Mouse (Mus musculus): ENCODE measurements at regions not wholly inside any gene's neighbourhood (a gene's known extent, or its start where the extent isn't known, plus 50 kb on each side); places are given as distances from the start of the nearest gene placed in this dataset.

GRCm38 (mm10) chr15:67229359-67229758, 728.6 kb upstream of the Lrrc6 start:
- H3ac ChIP-seq (ENCODE audit: control insufficient read depth, insufficient read length): no peak overlapping the region
- H3K79me2 ChIP-seq (ENCODE audit: control insufficient read depth, insufficient read depth): no peaks in the 10 kb centered on the region
- peak overlapping the region; percentile 12 for H3K4me2 ChIP-seq (ENCODE audit: low read depth)
- H3K4me3 ChIP-seq: no peak overlapping the region
- H3K36me3 ChIP-seq (ENCODE audit: control insufficient read depth, insufficient read depth): no peaks in the 10 kb centered on the region
- peak in 2 of 3 experiments; percentile 7 to 76 for TF ChIP-seq MYOG (IDR thresholded peaks at IDR 0.05; ENCODE audit: control insufficient read depth in 1 of 3, insufficient read depth in 1 of 3, insufficient read length in 2 of 3, low read depth in 2 of 3)
- no peak for TF ChIP-seq TCF3 (IDR thresholded peaks at IDR 0.05; ENCODE audit: insufficient read length, low read depth)
- TF ChIP-seq USF1 (IDR thresholded peaks at IDR 0.05; ENCODE audit: low read depth): no peak
- peak in 2 of 3 experiments; percentile 44 to 87 for TF ChIP-seq MYOD1 (IDR thresholded peaks at IDR 0.05; ENCODE audit: control insufficient read depth in 1 of 3, insufficient read length in 2 of 3, low read depth in 2 of 3)
- TF ChIP-seq CEBPB (IDR thresholded peaks at IDR 0.05; ENCODE audit: insufficient read depth, poor library complexity, severe bottlenecking): 0 out of 2 replicates have a peak, but pooled peaks have one; percentile 25
- no peaks in the 10 kb centered on the region for H3K27me3 ChIP-seq (ENCODE audit: control insufficient read depth, insufficient read depth, insufficient read length)

- Histone ChIP-seq H3K36me3 (ENCODE audit: control insufficient read depth, insufficient read depth) (no peaks in the 10 kb centered on the region), H3K4me3 (no peak overlapping the region), H3ac (ENCODE audit: control insufficient read depth, insufficient read length) (no peak overlapping the region), H3K27me3 (ENCODE audit: control insufficient read depth, insufficient read depth, insufficient read length) (no peaks in the 10 kb centered on the region), H3K79me2 (ENCODE audit: control insufficient read depth, insufficient read depth) (no peaks in the 10 kb centered on the region), H3K4me2 (ENCODE audit: low read depth) (peak overlapping the region; percentile 12)
- TF ChIP-seq POLR2AphosphoS2 (IDR thresholded peaks at IDR 0.05; ENCODE audit: insufficient read length, low read depth) (no peak), SRF (IDR thresholded peaks at IDR 0.05; ENCODE audit: control insufficient read depth, insufficient read length, low read depth) (no peak), USF1 (IDR thresholded peaks at IDR 0.05; ENCODE audit: low read depth) (no peak), CEBPB (IDR thresholded peaks at IDR 0.05; ENCODE audit: insufficient read depth, poor library complexity, severe bottlenecking) (no peak), E2F4 (IDR thresholded peaks at IDR 0.05; ENCODE audit: insufficient read depth) (no peak), MYOG (IDR thresholded peaks at IDR 0.05; ENCODE audit: control insufficient read depth in 1 of 3, insufficient read depth in 1 of 3, insufficient read length in 2 of 3, low read depth in 2 of 3) (no peak), POLR2A (IDR thresholded peaks at IDR 0.05; ENCODE audit: insufficient read length, low read depth) (no peak), REST (IDR thresholded peaks at IDR 0.05; ENCODE audit: insufficient read depth, insufficient read length) (no peak), MAX (IDR thresholded peaks at IDR 0.05; ENCODE audit: low read depth) (no peak), MYOD1 (IDR thresholded peaks at IDR 0.05; ENCODE audit: control insufficient read depth in 1 of 3, insufficient read length in 2 of 3, low read depth in 2 of 3) (no peak), TCF3 (IDR thresholded peaks at IDR 0.05; ENCODE audit: insufficient read length, low read depth) (no peak), TCF12 (IDR thresholded peaks at IDR 0.05; ENCODE audit: insufficient read depth, poor library complexity, severe bottlenecking) (no peak)
Measured at GRCm38 (mm10) chr15:67228633-67229032, 727.9 kb upstream of the Lrrc6 start.

GRCm38 (mm10) chr15:67227456-67228164, 726.9 kb upstream of the Lrrc6 start:
- no peaks in the 10 kb centered on the region for H3K27me3 ChIP-seq (ENCODE audit: control insufficient read depth, insufficient read depth, insufficient read length)
- peak overlapping the region; percentile 67 for H3K4me2 ChIP-seq (ENCODE audit: low read depth)
- H3K79me2 ChIP-seq (ENCODE audit: control insufficient read depth, insufficient read depth): no peaks in the 10 kb centered on the region
- TF ChIP-seq TCF3 (IDR thresholded peaks at IDR 0.05; ENCODE audit: insufficient read length, low read depth): peak; percentile 34
- peak; percentile 75 for TF ChIP-seq MAX (IDR thresholded peaks at IDR 0.05; ENCODE audit: low read depth)
- TF ChIP-seq REST (IDR thresholded peaks at IDR 0.05; ENCODE audit: insufficient read depth, insufficient read length): no peak
- peak; percentile 87 for TF ChIP-seq TCF12 (IDR thresholded peaks at IDR 0.05; ENCODE audit: insufficient read depth, poor library complexity, severe bottlenecking)
- no peak for TF ChIP-seq USF1 (IDR thresholded peaks at IDR 0.05; ENCODE audit: low read depth)
- TF ChIP-seq MYOG (IDR thresholded peaks at IDR 0.05; ENCODE audit: control insufficient read depth in 1 of 3, insufficient read depth in 1 of 3, insufficient read length in 2 of 3, low read depth in 2 of 3): peak in 2 of 3 experiments; percentile 57 to 89
- peak; percentile 97 to 99 (median 98) for TF ChIP-seq MYOD1 (IDR thresholded peaks at IDR 0.05; ENCODE audit: control insufficient read depth in 1 of 3, insufficient read length in 2 of 3, low read depth in 2 of 3)
- TF ChIP-seq CEBPB (IDR thresholded peaks at IDR 0.05; ENCODE audit: insufficient read depth, poor library complexity, severe bottlenecking): peak; percentile 47; the same call in 1 of the 2 replicates
- no peak for TF ChIP-seq POLR2A (IDR thresholded peaks at IDR 0.05; ENCODE audit: insufficient read length, low read depth)
- H3K36me3 ChIP-seq (ENCODE audit: control insufficient read depth, insufficient read depth): no peaks in the 10 kb centered on the region
- H3K4me3 ChIP-seq: no peak overlapping the region
- no peak overlapping the region for H3ac ChIP-seq (ENCODE audit: control insufficient read depth, insufficient read length)

DNA sequence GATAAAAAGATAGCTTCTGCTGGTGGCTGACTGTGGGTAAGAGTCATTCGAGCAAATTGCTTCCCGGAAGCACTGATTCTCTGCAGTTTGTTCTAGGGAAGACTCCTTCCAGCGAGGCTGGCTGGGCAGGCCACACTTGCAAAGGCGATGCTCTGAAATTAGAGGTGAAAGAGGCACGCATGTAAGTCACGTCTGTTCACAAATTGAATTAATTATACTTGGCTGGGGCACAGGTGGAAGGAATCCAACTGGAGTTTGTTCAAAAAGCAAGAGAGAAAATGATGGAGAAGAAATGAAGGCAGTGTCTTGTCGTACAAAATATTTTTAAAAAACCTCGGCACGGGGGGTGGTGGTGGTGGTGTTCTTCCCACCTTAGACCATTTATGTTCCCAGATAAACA, 726.2 kb upstream of the Lrrc6 start:
- peak overlapping the region; percentile 67 for H3K4me2 ChIP-seq (ENCODE audit: low read depth)
- no peaks in the 10 kb centered on the region for H3K27me3 ChIP-seq (ENCODE audit: control insufficient read depth, insufficient read depth, insufficient read length)
- H3K79me2 ChIP-seq (ENCODE audit: control insufficient read depth, insufficient read depth): no peaks in the 10 kb centered on the region
- no peaks in the 10 kb centered on the region for H3K36me3 ChIP-seq (ENCODE audit: control insufficient read depth, insufficient read depth)
- TF ChIP-seq TCF12 (IDR thresholded peaks at IDR 0.05; ENCODE audit: insufficient read depth, poor library complexity, severe bottlenecking): no peak
- TF ChIP-seq USF1 (IDR thresholded peaks at IDR 0.05; ENCODE audit: low read depth): no peak
- TF ChIP-seq POLR2AphosphoS2 (IDR thresholded peaks at IDR 0.05; ENCODE audit: insufficient read length, low read depth): no peak
- no peak for TF ChIP-seq POLR2A (IDR thresholded peaks at IDR 0.05; ENCODE audit: insufficient read length, low read depth)
- TF ChIP-seq TCF3 (IDR thresholded peaks at IDR 0.05; ENCODE audit: insufficient read length, low read depth): no peak
- TF ChIP-seq MYOD1 (IDR thresholded peaks at IDR 0.05; ENCODE audit: control insufficient read depth in 1 of 3, insufficient read length in 2 of 3, low read depth in 2 of 3): no peak
- no peak for TF ChIP-seq REST (IDR thresholded peaks at IDR 0.05; ENCODE audit: insufficient read depth, insufficient read length)
- no peak for TF ChIP-seq MAX (IDR thresholded peaks at IDR 0.05; ENCODE audit: low read depth)
- TF ChIP-seq CEBPB (IDR thresholded peaks at IDR 0.05; ENCODE audit: insufficient read depth, poor library complexity, severe bottlenecking): no peak
- TF ChIP-seq E2F4 (IDR thresholded peaks at IDR 0.05; ENCODE audit: insufficient read depth): no peak
- no peak for TF ChIP-seq SRF (IDR thresholded peaks at IDR 0.05; ENCODE audit: control insufficient read depth, insufficient read length, low read depth)
- no peak for TF ChIP-seq MYOG (IDR thresholded peaks at IDR 0.05; ENCODE audit: control insufficient read depth in 1 of 3, insufficient read depth in 1 of 3, insufficient read length in 2 of 3, low read depth in 2 of 3)
- H3K4me3 ChIP-seq: no peak overlapping the region
- no peak overlapping the region for H3ac ChIP-seq (ENCODE audit: control insufficient read depth, insufficient read length)

Measured in myocyte (in vitro differentiated cells).